Mouse (Mus musculus): ENCODE data around the gene Gstz1.

Gene Gstz1

GRCm38 (mm10) chr12:87146966-87147365, at the start of gene Gstz1:
TSS of gene Gstz1 (plus strand) at chr12:87147165.
- in situ Hi-C loops (cut with MboI; ENCODE audit: low pct_unique_long_range_greater_than_20kb in 1 of 2, low sequenced_read_pairs in 2 of 2, unreplicated experiment in 1 of 2), result no loop called here

- in situ Hi-C loops (cut with MboI; ENCODE audit: low pct_unique_long_range_greater_than_20kb in 1 of 2, low sequenced_read_pairs in 2 of 2, unreplicated experiment in 1 of 2), result no loop called here
Observed at GRCm38 (mm10) chr12:87100331-87100730, 46.6 kb upstream of the Gstz1 start.

DNA sequence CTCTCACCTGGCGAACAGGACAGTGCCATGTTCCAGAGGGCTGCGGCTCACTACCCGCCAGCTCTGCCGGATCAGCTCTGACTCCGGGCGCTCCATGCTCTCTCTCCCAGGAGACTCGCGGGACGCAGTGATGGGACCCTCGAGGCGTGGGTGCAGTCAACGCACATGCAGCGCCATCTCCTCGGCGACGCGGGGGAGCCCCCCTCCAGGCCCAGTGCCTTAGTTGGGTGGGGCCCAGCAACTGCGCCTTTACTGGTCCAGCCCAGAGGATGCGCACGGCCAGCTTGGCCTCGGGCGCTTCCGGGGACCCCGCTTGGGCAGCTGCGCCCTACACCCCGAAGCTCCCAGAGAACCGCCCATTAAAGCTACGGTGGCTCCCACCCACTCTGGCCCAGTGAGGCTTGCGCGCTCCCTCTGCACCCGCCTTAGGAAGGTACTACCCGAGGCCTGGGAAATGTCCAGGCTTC, 44.8 kb upstream of the Gstz1 start, which contains the start of gene Ngb:
Gene Ngb, minus strand, starts transcription at position 375 of the 467 bp plus-strand sequence.
- in situ Hi-C loops (cut with MboI; ENCODE audit: low pct_unique_long_range_greater_than_20kb in 1 of 2, low sequenced_read_pairs in 2 of 2, unreplicated experiment in 1 of 2), result no loop called here

DNA sequence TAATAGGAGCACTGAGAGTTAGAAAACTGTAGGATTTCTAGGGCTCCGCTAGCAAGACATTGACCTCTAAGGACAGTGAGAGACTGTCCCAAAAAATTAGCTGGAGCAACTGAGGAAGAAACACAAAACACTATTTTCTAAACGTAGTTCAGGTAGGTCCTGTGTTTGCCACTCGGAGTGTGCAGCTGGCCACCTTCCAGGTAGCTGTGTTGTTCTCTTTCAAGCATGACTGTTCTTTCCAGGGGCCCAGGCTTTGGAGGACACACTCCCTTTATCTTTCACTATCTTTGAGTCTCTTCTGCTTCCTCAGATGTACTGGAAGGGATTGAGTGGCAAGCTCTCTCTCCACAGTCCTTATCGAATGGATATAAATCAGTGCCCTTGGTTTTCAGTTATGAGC, 43.5 kb upstream of the Gstz1 start:
- in situ Hi-C loops (cut with MboI; ENCODE audit: low pct_unique_long_range_greater_than_20kb in 1 of 2, low sequenced_read_pairs in 2 of 2, unreplicated experiment in 1 of 2), result no loop called here

GRCm38 (mm10) chr12:87104796-87105195, 42.2 kb upstream of the Gstz1 start:
- in situ Hi-C loops (cut with MboI; ENCODE audit: low pct_unique_long_range_greater_than_20kb in 1 of 2, low sequenced_read_pairs in 2 of 2, unreplicated experiment in 1 of 2), result no loop called here

GRCm38 (mm10) chr12:87107357-87107977, 39.5 kb upstream of the Gstz1 start:
- in situ Hi-C loops (cut with MboI; ENCODE audit: low pct_unique_long_range_greater_than_20kb in 1 of 2, low sequenced_read_pairs in 2 of 2, unreplicated experiment in 1 of 2), result no loop called here

DNA sequence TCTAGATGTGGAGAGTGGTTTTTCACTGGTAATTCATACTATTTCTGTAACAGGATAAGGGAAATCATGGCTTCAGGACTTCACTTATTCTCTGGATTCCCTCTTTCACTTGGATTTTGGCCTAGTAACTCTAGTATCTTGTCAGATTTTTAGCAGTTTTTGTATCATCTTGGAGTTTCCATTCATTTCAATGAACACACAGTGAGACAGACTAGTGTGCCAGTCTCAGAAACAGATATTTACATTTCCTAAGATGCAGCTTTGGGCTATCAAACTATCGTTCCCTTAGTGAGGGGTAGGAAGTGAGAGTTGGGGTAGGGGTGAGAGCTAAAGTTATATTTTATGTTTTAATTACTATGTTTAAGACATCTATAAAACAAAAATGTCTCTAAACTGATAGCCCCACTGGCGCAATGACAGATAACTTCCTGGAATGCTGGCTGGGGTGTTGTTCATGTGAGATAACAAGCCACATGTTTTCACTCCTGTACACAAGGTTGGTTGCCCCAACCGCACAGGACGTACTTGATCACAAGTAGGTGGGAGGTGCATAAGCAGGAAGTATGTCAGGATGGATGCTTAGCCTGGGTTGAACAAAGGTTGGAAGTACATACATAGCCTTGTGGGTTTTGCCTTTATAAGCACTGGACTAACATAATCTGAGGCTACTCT, 24.9 kb upstream of the Gstz1 start:
- in situ Hi-C loops (cut with MboI; ENCODE audit: low pct_unique_long_range_greater_than_20kb in 1 of 2, low sequenced_read_pairs in 2 of 2, unreplicated experiment in 1 of 2), result no loop called here

GRCm38 (mm10) chr12:87127256-87127655, 19.7 kb upstream of the Gstz1 start:
- in situ Hi-C loops (cut with MboI; ENCODE audit: low pct_unique_long_range_greater_than_20kb in 1 of 2, low sequenced_read_pairs in 2 of 2, unreplicated experiment in 1 of 2), result no loop called here

GRCm38 (mm10) chr12:87130224-87130623, 16.7 kb upstream of the Gstz1 start:
- in situ Hi-C loops (cut with MboI; ENCODE audit: low pct_unique_long_range_greater_than_20kb in 1 of 2, low sequenced_read_pairs in 2 of 2, unreplicated experiment in 1 of 2), result no loop called here

DNA sequence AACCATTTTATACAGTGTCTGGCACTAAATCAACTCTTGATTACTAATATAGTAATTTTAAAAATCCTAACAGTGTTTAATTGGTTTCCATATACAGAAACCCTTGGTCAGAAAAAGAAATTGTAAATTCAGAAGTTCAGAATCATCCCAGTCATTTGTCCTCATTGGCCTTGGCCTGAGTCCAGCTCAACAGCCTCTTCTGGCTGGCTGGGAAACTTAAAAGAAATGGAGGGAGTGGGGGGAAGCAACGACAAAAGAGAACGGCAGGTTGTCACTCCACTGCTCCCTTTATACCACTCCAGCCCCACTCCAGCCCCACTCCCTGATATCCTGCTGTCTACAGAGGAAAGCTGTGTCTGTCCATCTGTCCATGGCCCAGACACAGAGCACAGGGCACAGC, 15.8 kb upstream of the Gstz1 start:
- in situ Hi-C loops (cut with MboI; ENCODE audit: low pct_unique_long_range_greater_than_20kb in 1 of 2, low sequenced_read_pairs in 2 of 2, unreplicated experiment in 1 of 2), result no loop called here

- in situ Hi-C loops (cut with MboI; ENCODE audit: low pct_unique_long_range_greater_than_20kb in 1 of 2, low sequenced_read_pairs in 2 of 2, unreplicated experiment in 1 of 2), result no loop called here
Observed at GRCm38 (mm10) chr12:87131619-87132018, 15.3 kb upstream of the Gstz1 start.

DNA sequence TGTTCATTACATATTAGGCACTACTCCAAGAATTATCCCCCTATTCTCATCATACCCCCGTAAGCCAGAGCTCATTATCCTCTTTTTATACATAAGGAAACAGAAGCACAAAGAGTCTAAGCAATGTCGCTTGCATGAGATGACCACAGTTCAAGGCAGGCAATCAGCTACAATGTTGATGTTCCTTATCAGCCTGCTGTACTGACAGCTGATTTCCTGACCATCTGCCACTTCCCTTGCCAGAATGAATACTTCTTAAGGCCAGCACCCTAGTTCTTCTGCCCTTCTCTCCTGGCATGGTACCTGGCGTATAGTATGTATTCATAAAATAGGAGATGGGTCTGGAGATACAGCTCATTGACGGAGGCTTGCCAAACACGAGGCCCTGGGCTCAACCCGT, 14.8 kb upstream of the Gstz1 start:
- in situ Hi-C loops (cut with MboI; ENCODE audit: low pct_unique_long_range_greater_than_20kb in 1 of 2, low sequenced_read_pairs in 2 of 2, unreplicated experiment in 1 of 2), result no loop called here

GRCm38 (mm10) chr12:87132784-87133183, 14.2 kb upstream of the Gstz1 start:
- in situ Hi-C loops (cut with MboI; ENCODE audit: low pct_unique_long_range_greater_than_20kb in 1 of 2, low sequenced_read_pairs in 2 of 2, unreplicated experiment in 1 of 2), result no loop called here

- in situ Hi-C loops (cut with MboI; ENCODE audit: low pct_unique_long_range_greater_than_20kb in 1 of 2, low sequenced_read_pairs in 2 of 2, unreplicated experiment in 1 of 2), result no loop called here
Observed at GRCm38 (mm10) chr12:87137439-87138341, 9.3 kb upstream of the Gstz1 start.

DNA sequence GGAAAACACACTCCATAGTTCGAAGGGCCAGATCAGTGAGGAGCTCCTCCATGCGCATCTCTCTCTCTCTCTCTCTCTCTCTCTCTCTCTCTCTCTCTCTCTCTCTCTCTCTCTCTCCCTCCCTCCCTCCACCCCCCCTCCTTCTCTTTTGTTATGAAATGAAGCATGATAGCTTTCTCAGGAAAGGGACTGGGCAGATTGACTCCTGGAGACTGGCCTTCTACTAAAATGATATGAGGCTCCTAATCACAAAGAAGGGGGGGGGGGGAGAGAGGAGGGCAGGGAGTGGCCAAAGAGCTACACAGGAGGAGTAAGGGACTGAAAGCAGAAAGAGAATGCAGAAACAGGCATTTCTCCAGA, 8.6 kb upstream of the Gstz1 start:
- in situ Hi-C loops (cut with MboI; ENCODE audit: low pct_unique_long_range_greater_than_20kb in 1 of 2, low sequenced_read_pairs in 2 of 2, unreplicated experiment in 1 of 2), result no loop called here

DNA sequence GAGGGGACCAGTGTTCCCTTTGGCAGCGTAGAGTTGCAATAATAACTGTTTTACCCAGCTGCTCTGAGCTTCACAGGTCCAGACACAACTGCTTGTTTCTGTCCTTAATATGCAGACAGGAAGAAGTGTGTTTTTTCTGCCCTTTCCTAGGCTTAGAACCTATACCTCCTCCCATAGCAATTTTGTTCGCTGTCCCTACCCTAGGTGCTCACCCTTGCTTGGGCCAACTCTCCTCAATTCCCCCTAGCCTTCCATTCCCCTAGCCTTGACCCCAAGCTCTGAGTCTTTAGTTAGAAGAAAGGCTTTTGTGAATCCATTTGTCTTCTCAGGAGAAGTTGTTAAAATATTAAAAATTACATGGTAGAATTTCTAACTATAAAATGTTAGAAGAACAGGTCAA, 8.2 kb upstream of the Gstz1 start:
- in situ Hi-C loops (cut with MboI; ENCODE audit: low pct_unique_long_range_greater_than_20kb in 1 of 2, low sequenced_read_pairs in 2 of 2, unreplicated experiment in 1 of 2), result no loop called here

GRCm38 (mm10) chr12:87142156-87142555, 4.8 kb upstream of the Gstz1 start:
- in situ Hi-C loops (cut with MboI; ENCODE audit: low pct_unique_long_range_greater_than_20kb in 1 of 2, low sequenced_read_pairs in 2 of 2, unreplicated experiment in 1 of 2), result no loop called here

- in situ Hi-C loops (cut with MboI; ENCODE audit: low pct_unique_long_range_greater_than_20kb in 1 of 2, low sequenced_read_pairs in 2 of 2, unreplicated experiment in 1 of 2), result no loop called here
Observed at GRCm38 (mm10) chr12:87147395-87148089, 577 bp downstream of the Gstz1 start, which contains the start of gene Pomt2. TSS of gene Pomt2 (minus strand) at chr12:87147968.

- in situ Hi-C loops (cut with MboI; ENCODE audit: low pct_unique_long_range_greater_than_20kb in 1 of 2, low sequenced_read_pairs in 2 of 2, unreplicated experiment in 1 of 2), result no loop called here
Observed at GRCm38 (mm10) chr12:87148136-87148535, 1.2 kb downstream of the Gstz1 start.
